Mouse (Mus musculus) embryo, embryonic 9.5 days (tissue): Measurements from ENCODE around the gene Gfpt1.

Source experiments
- DNase-seq: peaks from one replicate; pipeline ENCODE4 v3.0.0-alpha.2; 2017; ENCODE audit errors: extremely low spot score

The Gfpt1 gene

GRCm38 (mm10) chr6:87138479-87138878 is 95.8 kb downstream of the Gfpt1 start:
- no peak for DNase-seq

GRCm38 (mm10) chr6:87139796-87140553 is 97.3 kb downstream of the Gfpt1 start:
- DNase-seq: no peak
